Mouse (Mus musculus) bone marrow, adult 2 months (tissue): ENCODE results near the gene Xylb.

Source experiments
- CTCF ChIP-seq: fragments of 200-500 bp; IDR thresholded peaks from 2 replicates; pipeline ENCODE4 v1.5.1; 2011; ENCODE audit warnings: low read length, control low read depth; ENCODE audit not compliant: control insufficient read depth, insufficient read depth
- POLR2A ChIP-seq: fragments of 200-500 bp; IDR thresholded peaks from 2 replicates; pipeline ENCODE4 v1.6.1; 2011; ENCODE audit warnings: low read depth, mild to moderate bottlenecking, control low read depth, low read length, borderline replicate concordance; ENCODE audit not compliant: control insufficient read depth

GRCm38 (mm10) chr9:119334834-119335233 lies 22.3 kb upstream of the Xylb start:
- TF ChIP-seq POLR2A: no peak
- TF ChIP-seq CTCF: no peak
